Mouse (Mus musculus): ENCODE data around the gene Ptpn11. TPM values are rescaled to one million over a fixed set of nuclear protein-coding genes. Genes with fewer than 3 reads are reported as not detected.

Ptpn11 gene
- polyA plus RNA-seq (2021; fragmentation: Nextera tagmentation): 18.4 and 19.1 TPM in 2 replicates
- long read RNA-seq, experiment 1, full-length matches to known transcripts: 1 of 91 reads
- long read RNA-seq, experiment 1, partial matches to known transcripts: 82 of 91 reads
- long read RNA-seq, experiment 1, other reads (novel, unspliced or antisense): 8 of 91 reads
- long read RNA-seq, experiment 2, full-length matches to known transcripts: 3 of 35 reads
- long read RNA-seq, experiment 2, partial matches to known transcripts: 26 of 35 reads
- long read RNA-seq, experiment 2, other reads (novel, unspliced or antisense): 6 of 35 reads

GRCm38 (mm10) chr5:121190836-121191583 lies at the start of gene Ptpn11:
TSS of gene Ptpn11 (minus strand) at chr5:121191397.

GRCm38 (mm10) chr5:121219980-121220731 lies 29.0 kb upstream of the Ptpn11 start, which contains the start of gene Hectd4:
TSS of gene Hectd4 (plus strand) at chr5:121220219.

GRCm38 (mm10) chr5:121204132-121205089 lies 13.2 kb upstream of the Ptpn11 start, which contains the start of gene Rpl6:
TSS of gene Rpl6 (plus strand) at chr5:121204481.

Other genes with a start within 250 kb of the Ptpn11 start
- 59.1 and 60.9 TPM in 2 replicates for gene Rph3a, start 181.3 kb downstream of the Ptpn11 start, polyA plus RNA-seq (2021; fragmentation: Nextera tagmentation)
- gene Rpl6, start 13.1 kb upstream of the Ptpn11 start, polyA plus RNA-seq (2021; fragmentation: Nextera tagmentation): 935 and 955 TPM in 2 replicates
- 28.4 and 30.4 TPM in 2 replicates for gene Hectd4, start 28.8 kb upstream of the Ptpn11 start, polyA plus RNA-seq (2021; fragmentation: Nextera tagmentation)
- gene Trafd1, start 194.2 kb upstream of the Ptpn11 start, polyA plus RNA-seq (2021; fragmentation: Nextera tagmentation): 41.6 and 42.5 TPM in 2 replicates
- 35.1 and 36.1 TPM in 2 replicates for gene Naa25, start 206.5 kb upstream of the Ptpn11 start, polyA plus RNA-seq (2021; fragmentation: Nextera tagmentation)

Data from layer of hippocampus, adult 6 months (tissue).